ENCODE assay signal across 27 mouse cellular contexts in genomic region chr8:109584293-109584692, GRCm38 (mm10). TPM values are rescaled to one million over a fixed set of nuclear protein-coding genes. Genes with fewer than 3 reads are reported as not detected.
DNase-seq lines count a peak whose midpoint lies in the region; ATAC-seq lines count a peak whose summit lies in the region.
"Had no signal": no experiment of that assay in that cellular context is flagged by ENCODE, and none has a peak within 500 bp of the region (broad histone marks: within the 10 kb centered on the region; RNA-seq: fewer than 3 reads in every experiment).

No protein-coding gene starts in this region.

- H3K36me3 ChIP-seq in liver, embryonic 16.5 days (ENCODE audit: control insufficient read depth, insufficient read depth): no peaks in the 10 kb centered on the region
- H3K36me3 ChIP-seq: forebrain, embryonic 10.5 days; G1E; hindbrain, embryonic 12.5 days; hindbrain, embryonic 15.5 days had no signal

- DNase-seq in adrenal gland, postnatal 14 days: peak; percentile 8
- no peak for DNase-seq in adrenal gland, adult 2 months
- DNase-seq in liver: no peak
- DNase-seq in urinary bladder, postnatal 14 days (ENCODE audit: low spot score): no peak
- DNase-seq: adrenal gland, adult 8-10 months; B cell, adult 2 months; cerebellum, adult 18-20 months; cerebellum, adult 9-10 months; cerebellum, postnatal 14 days; forebrain, postnatal 0 days; gastrocnemius, adult 2 months; gastrocnemius, postnatal 14 days; heart, adult 11 months had no signal

- no peaks in the 10 kb centered on the region for H3K9me3 ChIP-seq in liver, embryonic 16.5 days (replicated peaks; ENCODE audit: control insufficient read depth, low read length)
- H3K9me3 ChIP-seq: G1E; hindbrain, embryonic 12.5 days; hindbrain, embryonic 15.5 days had no signal

- H3K9ac ChIP-seq in liver, embryonic 16.5 days (ENCODE audit: low read depth, low read length): no peak overlapping the region
- H3K9ac ChIP-seq: forebrain, postnatal 0 days; hindbrain, embryonic 12.5 days; hindbrain, embryonic 15.5 days had no signal

- no peak; the same call in 1 of the 2 replicates for ATAC-seq in liver, embryonic 16.5 days (ENCODE audit: low read depth)
- ATAC-seq: forebrain, embryonic 14.5 days; forebrain, postnatal 0 days; Patski had no signal

- 65% methylated on average over 4 of the region's 4 CpGs for WGBS in liver, embryonic 16.5 days (ENCODE audit: insufficient replicate concordance)

- peaks cover 3% of the 10 kb centered on the region; the same call in 1 of the 2 replicates for H3K4me1 ChIP-seq in liver, embryonic 16.5 days (ENCODE audit: control insufficient read depth, low read depth, low read length)
- H3K4me1 ChIP-seq in brown adipose tissue, adult 24 weeks (ENCODE audit: control insufficient read depth, insufficient read depth, insufficient read length, low read length): peaks cover 6% of the 10 kb centered on the region
- H3K4me1 ChIP-seq: forebrain, embryonic 10.5 days; hindbrain, embryonic 12.5 days; hindbrain, embryonic 15.5 days had no signal

- no peaks in the 10 kb centered on the region for H3K27me3 ChIP-seq in liver, embryonic 16.5 days (ENCODE audit: control insufficient read depth, insufficient read depth, low read depth, low read length)
- H3K27me3 ChIP-seq: hindbrain, embryonic 12.5 days; hindbrain, embryonic 15.5 days; Patski had no signal

- no peak overlapping the region for H3K4me2 ChIP-seq in liver, embryonic 16.5 days (ENCODE audit: low read depth, low read length)
- H3K4me2 ChIP-seq: heart, embryonic 11.5 days; hindbrain, embryonic 12.5 days; hindbrain, embryonic 15.5 days had no signal

- no peak overlapping the region for H3K4me3 ChIP-seq in liver, embryonic 16.5 days (ENCODE audit: low read depth, low read length)
- H3K4me3 ChIP-seq in brown adipose tissue, adult 24 weeks (ENCODE audit: insufficient read depth, low read depth, low read length): no peak overlapping the region
- H3K4me3 ChIP-seq: forebrain, embryonic 10.5 days; gastrocnemius, adult 2 months; hindbrain, embryonic 12.5 days; hindbrain, embryonic 15.5 days had no signal

- peak overlapping the region; percentile 32 for H3K27ac ChIP-seq in liver, embryonic 16.5 days (ENCODE audit: low read length)
- peak overlapping the region; percentile 94 for H3K27ac ChIP-seq in brown adipose tissue, adult 24 weeks (replicated peaks; ENCODE audit: low read depth, low read length)
- H3K27ac ChIP-seq: forebrain, embryonic 10.5 days; gastrocnemius, adult 2 months; hindbrain, embryonic 12.5 days; hindbrain, embryonic 15.5 days had no signal

RNA-seq across cellular contexts. Expression of gene Hp, which starts 5.3 kb away (rescaled TPM):
- total RNA-seq in adrenal gland, postnatal 14 days (2021): 115 and 578 TPM in 2 replicates
- total RNA-seq in adrenal gland, adult 2 months (2021): 100 to 1,000 TPM; 158 to 462 TPM
- 81.5 and 171 TPM in 2 replicates for polyA plus RNA-seq in adrenal gland, adult 2 months (2012; rRNA removed)
- 199 and 246 TPM in 2 replicates for polyA plus RNA-seq in liver, embryonic 16.5 days (2015; fragmentation: Nextera tagmentation; extraction: Ambion mirVana)
- 699 and 1,976 TPM in 2 replicates for polyA plus RNA-seq in brown adipose tissue, adult 24 weeks (2012; ENCODE audit: insufficient read depth, insufficient read length, missing spikeins)
- total RNA-seq: CH12.LX, G1E had no signal

RNA-seq across cellular contexts. Expression of gene Txnl4b, which starts 18.6 kb away (rescaled TPM):
- total RNA-seq in adrenal gland, postnatal 14 days (2021): 10.9 and 11.0 TPM in 2 replicates
- total RNA-seq in adrenal gland, adult 2 months (2021): 10 to 100 TPM; 12.5 to 13.3 TPM
- 2.4 and 4.2 TPM in 2 replicates for polyA plus RNA-seq in adrenal gland, adult 2 months (2012; rRNA removed)
- polyA plus RNA-seq in liver, embryonic 16.5 days (2015; fragmentation: Nextera tagmentation; extraction: Ambion mirVana): 10.3 TPM in 2 replicates
- 21.2 and 29.4 TPM in 2 replicates for polyA plus RNA-seq in brown adipose tissue, adult 24 weeks (2012; ENCODE audit: insufficient read depth, insufficient read length, missing spikeins)

RNA-seq across cellular contexts. Expression of gene Dhx38, which starts 18.6 kb away (rescaled TPM):
- total RNA-seq in adrenal gland, postnatal 14 days (2021): 24.9 and 27.2 TPM in 2 replicates
- 10 to 100 TPM; 22.2 to 23.4 TPM for total RNA-seq in adrenal gland, adult 2 months (2021)
- polyA plus RNA-seq in adrenal gland, adult 2 months (2012; rRNA removed): 13.3 and 15.0 TPM in 2 replicates
- polyA plus RNA-seq in liver, embryonic 16.5 days (2015; fragmentation: Nextera tagmentation; extraction: Ambion mirVana): 10.4 and 10.5 TPM in 2 replicates
- polyA plus RNA-seq in brown adipose tissue, adult 24 weeks (2012; ENCODE audit: insufficient read depth, insufficient read length, missing spikeins): 10.5 and 11.9 TPM in 2 replicates

RNA-seq across cellular contexts. Expression of gene Dhodh, which starts 24.2 kb away (rescaled TPM):
- total RNA-seq in adrenal gland, postnatal 14 days (2021): 22.7 and 23.9 TPM in 2 replicates
- 10 to 100 TPM; 19.9 to 20.1 TPM for total RNA-seq in adrenal gland, adult 2 months (2021)
- polyA plus RNA-seq in adrenal gland, adult 2 months (2012; rRNA removed): 24.9 and 27.3 TPM in 2 replicates
- 16.0 and 16.4 TPM in 2 replicates for polyA plus RNA-seq in liver, embryonic 16.5 days (2015; fragmentation: Nextera tagmentation; extraction: Ambion mirVana)
- 13.2 and 21.7 TPM in 2 replicates for polyA plus RNA-seq in brown adipose tissue, adult 24 weeks (2012; ENCODE audit: insufficient read depth, insufficient read length, missing spikeins)

RNA-seq across cellular contexts. Expression of gene Pkd1l3, which starts 30.0 kb away (rescaled TPM):
- total RNA-seq in adrenal gland, postnatal 14 days (2021): 0.11 and 0.15 TPM in 2 replicates
- total RNA-seq in adrenal gland, adult 2 months (2021): under 1 TPM; 0.17 to 0.24 TPM
- polyA plus RNA-seq in adrenal gland, adult 2 months (2012; rRNA removed): 0.08 TPM in 2 replicates
- polyA plus RNA-seq in liver, embryonic 16.5 days (2015; fragmentation: Nextera tagmentation; extraction: Ambion mirVana): 0.37 and 0.48 TPM in 2 replicates
- polyA plus RNA-seq in brown adipose tissue, adult 24 weeks (2012; ENCODE audit: insufficient read depth, insufficient read length, missing spikeins): 0.40 TPM in 1 of 2 replicates, not detected in the other
- total RNA-seq: gastrocnemius, postnatal 4 days; heart, postnatal 25 days had no signal
- polyA plus RNA-seq: embryonic facial prominence, embryonic 14.5 days; forebrain, embryonic 14.5 days; heart, embryonic 14.5 days had no signal
